Mouse (Mus musculus) T-helper 17 cell (primary cell): ENCODE results near the gene Scn3b.

ENCODE experiments used
- in situ Hi-C, 2 experiments: fragments of 300-600 bp; cut with MboI, MseI; formaldehyde crosslinking; loops; 1 replicate in 1 of 2; 2 replicates in 1 of 2; pipeline ENCODE4 v1.15.1; 2025; ENCODE audit warnings: high pct_unique_total_duplicates in 2 of 2

The Scn3b gene

DNA sequence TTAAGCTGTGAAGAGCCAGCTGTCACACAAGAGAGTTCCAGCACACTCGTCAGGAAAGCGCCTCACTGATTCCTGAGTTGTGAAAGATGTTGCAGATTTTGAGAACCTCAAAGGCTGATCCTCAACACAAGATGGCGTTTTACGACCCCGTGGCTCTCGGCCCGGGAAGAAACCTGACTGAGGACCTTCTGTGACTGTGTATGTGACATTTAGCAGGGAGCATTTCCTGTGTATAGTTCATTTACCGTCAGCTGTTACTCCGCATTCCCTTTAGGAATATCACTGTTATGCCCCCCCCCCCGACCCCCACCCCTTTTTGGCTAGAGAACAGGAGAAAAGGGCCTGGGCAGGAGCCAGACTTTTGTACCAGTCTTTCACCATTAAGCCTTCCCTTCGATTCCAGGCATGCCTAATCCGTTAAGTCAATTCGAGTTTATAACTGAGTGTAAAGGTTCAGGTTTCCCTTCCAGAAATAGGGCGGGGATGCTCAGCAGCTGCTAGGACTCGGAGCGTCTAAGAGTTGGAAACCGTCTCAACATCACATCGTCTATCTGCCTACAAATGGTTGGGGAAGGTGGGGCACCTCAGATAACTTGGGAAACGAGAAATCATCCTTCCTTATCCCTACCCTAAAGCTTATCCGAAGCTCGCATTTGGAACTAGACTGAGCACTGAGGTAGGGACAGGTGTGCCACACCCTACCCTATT lies 823 bp upstream of the Scn3b start:
- in situ Hi-C loops, result no loop called here

DNA sequence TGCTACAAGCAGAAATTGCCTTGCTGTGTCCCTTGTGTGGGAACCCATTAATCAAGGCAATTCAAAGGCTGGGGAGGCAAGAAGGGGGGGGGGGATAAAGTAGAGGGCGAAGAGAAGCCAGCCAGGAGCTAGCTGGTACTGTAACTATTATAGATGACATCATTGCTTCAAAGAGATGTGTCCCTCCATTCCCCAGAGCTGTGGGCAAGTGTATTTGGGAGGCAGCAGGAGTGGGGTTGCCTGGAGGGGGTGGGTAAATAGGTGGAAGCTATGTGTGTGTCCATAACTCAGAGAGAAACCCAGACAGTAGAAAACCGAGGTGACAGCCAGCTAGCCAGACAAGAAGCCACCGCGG lies 292 bp upstream of the Scn3b start:
- in situ Hi-C loops, result no loop called here

DNA sequence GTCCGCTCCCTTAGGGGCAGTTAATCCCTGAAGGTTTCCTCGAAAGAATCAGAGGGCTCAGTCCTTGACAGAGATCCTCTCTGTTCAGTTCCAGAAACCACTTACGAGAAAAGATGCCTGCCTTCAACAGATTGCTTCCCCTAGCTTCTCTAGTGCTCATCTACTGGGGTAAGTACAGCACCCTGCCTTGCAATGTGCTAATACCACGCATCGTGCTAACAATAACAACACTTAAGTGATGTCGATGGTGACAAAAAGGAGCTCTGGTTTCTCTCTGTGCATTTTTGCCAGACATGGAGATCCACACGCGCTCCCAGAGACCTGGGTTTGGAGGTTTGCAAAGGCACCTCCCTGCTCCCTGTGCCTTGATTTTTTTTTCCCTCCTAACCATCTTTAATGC lies 863 bp downstream of the Scn3b start:
- in situ Hi-C loops, result no loop called here

DNA sequence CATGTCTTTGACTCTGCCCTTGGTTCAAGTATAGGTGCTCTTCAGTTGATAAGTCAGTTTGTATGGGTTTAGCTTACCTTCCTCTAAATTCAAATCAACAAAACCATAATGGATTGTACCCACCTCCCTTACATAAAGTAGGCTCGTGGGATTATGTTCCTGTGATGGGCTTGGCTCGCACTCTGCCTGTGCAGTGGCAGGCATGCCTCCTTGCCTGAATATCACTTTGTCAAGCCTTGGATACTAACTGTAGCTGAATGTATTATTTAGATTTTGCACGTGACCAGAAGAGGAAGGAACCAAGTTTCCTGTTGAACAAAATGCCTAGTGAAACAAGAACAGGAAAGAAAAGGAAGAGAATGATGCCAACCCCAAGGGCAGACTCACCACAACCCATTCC lies 2.1 kb downstream of the Scn3b start:
- in situ Hi-C loops, result no loop called here

DNA sequence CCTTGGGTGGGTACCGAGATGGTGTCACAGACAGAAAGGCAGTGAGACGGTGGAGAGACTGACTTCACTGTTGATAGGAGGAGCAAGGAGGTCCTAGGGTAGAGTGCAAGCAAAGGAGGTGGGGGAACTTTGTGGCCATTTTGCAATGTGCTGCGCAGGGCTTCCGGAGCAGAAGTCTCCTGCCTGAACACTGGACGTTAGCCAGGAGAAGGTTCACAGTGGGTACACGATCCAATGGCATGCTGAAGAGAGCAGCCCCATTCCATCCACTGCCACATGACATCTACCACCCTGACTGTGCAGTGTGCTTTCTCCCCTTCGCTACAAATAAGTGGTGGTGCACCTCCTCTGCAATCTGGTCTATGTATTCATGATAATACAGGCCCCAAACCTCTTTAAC lies 3.8 kb downstream of the Scn3b start:
- in situ Hi-C loops, result no loop called here

DNA sequence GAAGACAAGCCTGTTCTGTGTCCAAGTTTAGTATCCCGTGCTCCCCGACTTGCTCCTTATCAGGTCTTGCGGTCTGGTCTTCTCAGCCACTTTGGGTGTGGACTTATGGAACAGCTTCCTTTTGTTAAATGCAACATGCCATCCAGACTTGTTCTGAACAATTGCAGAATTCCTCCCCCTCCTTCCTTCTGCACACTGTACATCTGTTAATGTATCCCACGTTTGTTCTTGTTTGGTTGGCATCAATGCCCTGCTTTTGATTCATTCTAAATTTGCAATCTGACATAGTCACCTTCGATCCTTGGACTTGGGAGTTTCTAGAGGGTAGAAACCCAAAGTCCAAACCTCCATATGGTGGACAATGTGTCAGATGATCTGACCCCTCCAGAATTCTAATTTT lies 6.9 kb downstream of the Scn3b start:
- in situ Hi-C loops, result no loop called here

DNA sequence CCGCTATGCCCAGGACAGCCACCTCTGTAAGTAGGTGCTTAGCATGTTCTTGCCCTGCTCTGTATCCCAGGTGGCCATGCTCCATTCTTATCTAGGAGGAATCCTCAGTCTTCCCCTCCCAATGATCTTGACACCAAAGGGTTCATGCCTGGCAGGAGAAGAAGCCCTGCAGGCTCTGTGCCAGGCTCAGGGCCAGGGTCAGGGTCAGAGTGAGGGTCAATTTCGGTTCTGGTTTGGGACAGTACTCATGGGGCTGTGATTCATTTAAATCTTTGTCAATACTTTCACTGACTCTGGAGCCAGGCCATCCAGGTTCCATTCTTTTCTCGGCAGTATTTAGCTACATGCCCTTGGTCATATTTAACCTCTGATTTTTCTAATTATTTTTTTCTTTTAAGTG lies 8.7 kb downstream of the Scn3b start:
- in situ Hi-C loops, result no loop called here

DNA sequence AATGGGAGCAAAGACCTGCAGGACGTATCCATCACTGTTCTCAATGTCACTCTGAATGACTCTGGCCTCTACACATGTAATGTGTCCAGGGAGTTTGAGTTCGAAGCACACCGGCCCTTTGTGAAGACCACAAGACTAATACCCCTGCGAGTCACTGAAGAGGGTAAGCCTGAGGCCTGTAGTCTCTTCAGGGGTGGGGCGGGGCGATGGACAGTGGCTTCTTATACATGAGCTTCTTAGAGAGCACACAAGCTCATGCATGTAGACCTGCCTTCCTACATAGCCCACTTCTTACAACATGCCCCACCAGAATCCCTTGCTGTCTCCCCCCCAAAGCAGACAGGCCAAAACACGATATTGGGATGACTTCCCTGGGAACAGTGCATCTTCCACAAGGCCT lies 10.4 kb downstream of the Scn3b start:
- in situ Hi-C loops, result no loop called here

DNA sequence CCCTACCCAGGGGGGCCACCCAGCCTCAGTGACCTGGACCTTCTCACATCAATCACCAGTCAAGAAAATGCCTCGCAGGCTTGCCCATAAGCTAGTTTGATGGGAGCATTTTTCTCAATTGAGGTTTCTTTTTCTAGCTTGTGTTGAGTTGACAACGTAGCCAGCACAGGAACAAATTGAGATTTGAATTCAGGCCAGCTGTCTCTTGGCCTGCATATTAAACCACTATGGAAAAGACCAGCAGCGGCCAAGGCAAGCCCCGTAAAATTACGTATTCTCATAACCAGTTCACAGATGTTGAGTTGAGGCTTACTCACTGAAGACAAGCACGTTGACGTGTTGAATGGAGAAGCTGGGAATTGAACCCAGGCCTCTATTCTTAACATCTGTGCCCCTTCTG lies 14.0 kb downstream of the Scn3b start:
- in situ Hi-C loops, result no loop called here

DNA sequence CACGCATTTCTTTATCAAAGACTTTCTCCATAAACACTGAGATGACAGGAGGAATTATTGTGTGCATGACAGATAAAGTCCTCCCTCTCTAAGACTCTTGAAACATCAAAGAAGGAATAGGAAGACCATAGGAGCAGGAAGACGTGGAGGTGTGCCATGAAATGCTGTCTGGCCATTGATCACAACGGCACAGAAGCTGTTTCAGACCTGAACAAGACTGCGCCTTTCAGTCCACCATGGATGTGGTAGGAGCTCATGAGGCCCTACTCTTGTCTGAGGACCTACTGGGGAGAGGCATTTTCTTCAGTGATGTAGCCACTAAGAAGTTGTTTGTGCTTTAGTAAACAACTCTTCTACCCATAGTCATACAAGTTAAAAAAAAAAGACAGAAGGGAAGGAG lies 23.5 kb downstream of the Scn3b start:
- in situ Hi-C loops, result no loop called here

DNA sequence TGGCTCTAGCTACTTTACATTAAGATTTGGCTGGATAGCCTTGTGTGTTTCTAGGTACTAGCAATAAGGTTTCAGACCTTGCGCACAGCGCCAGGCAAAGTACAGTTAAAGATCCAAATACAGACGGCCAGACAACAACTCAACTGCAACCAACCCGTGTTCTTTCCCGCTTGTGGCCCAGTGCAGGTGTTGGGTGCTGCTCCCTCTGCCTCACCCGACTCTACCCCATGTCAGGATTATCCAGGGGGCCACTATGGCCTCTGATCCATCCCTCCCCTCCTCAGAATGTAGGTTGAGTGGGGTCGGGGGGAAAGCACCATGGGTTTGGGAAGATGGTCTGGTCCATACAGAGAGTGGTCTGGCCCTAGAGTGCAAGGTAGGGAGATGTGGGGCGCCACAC lies 24.3 kb downstream of the Scn3b start:
- in situ Hi-C loops, result no loop called here

DNA sequence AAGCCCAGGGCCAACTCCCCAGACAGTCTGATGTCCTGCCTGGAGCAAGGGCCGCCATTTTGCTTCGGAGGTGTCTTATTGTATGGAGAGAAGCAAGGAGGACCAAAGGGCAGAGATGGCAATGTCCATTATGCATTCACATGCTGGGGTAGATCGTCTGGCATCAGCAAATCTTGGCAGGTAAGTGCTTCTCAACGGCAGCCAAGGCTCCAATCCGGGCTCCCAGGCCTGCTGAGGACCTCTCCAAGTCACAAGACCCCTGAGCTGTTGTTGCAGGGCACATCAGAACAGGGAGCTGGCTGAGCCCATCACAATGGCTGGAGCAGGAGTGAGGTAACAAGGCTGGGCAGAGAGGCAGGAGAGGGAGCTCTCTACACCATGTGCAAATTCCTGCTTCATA lies 24.7 kb downstream of the Scn3b start:
- in situ Hi-C loops, result no loop called here

DNA sequence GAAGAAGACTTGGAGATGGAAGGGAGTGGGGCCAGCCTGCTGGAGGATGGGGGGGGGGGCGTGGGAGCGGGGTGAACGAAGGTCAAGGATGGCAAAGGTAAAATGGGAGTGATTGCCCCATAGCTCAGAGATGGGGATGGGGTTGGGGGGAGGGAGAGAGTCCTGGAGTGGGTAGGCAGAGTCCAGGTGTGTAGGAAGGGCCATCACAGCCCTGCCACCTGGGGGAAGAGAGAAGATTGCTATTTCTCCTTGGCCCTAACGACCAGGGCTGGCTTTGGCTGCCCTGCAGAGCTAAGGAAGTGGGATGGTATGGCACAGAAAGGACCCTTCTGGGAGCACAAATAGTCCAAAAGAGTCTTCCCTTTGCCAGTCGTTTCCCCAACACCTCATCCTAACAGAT lies 25.2 kb downstream of the Scn3b start:
- in situ Hi-C loops, result no loop called here

DNA sequence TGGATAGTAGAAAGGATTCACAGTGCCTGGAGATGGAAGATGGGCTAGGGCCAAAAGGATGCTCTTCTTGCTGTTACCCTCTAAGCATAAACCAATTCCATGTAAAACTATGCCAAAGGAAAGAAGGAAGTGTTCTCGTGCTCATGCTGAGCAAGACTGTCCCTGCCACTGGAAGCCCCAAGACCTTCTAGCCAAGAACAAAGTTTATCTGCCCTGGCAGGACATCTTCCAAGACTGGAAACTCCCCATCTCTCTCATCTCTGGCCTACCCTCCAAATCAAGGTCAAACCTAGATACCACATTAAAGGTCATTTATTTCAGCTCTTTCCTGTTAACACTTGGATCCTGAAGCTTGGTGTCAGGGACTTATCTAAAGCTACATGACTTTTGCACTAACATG lies 25.8 kb downstream of the Scn3b start:
- in situ Hi-C loops, result no loop called here

DNA sequence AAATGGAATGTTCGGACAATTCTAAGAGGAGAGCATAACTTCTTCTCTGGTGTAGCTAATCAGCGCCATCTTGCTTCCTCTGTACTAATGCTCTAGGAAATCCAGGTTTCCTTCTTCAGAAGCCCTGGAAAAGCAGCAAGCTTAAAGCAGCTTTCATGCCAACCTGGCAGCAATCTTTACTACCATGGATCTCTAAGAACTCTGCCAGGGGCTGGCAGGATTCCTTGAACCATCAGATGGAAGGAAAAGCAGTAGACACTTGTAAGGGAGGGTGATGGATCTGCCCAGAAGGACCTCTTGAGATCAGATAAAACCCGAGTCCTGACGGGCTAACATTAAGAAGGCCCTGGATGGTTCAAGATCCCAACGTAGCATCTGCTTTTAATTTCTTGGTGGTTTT lies 27.2 kb downstream of the Scn3b start:
- in situ Hi-C loops, result no loop called here

DNA sequence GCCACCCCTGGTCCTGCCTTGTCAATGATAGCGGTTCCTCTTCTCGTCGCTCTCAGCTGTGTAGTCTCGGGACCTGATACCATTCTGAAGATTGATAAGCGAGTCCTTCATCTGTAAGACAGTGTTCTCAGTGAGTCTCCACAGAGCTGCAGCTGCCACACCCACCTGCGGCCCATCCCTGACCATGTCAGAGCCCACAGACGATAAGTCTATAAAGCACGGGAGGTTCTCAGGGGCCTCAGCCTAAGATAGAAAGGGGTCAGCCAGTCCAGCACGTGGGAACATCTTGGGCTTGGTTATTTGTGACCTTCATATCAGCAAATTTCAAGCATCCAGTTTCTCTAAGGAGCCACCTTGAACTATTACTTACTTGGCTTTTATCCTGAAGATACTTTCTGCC lies 29.0 kb downstream of the Scn3b start:
- in situ Hi-C loops, result no loop called here

DNA sequence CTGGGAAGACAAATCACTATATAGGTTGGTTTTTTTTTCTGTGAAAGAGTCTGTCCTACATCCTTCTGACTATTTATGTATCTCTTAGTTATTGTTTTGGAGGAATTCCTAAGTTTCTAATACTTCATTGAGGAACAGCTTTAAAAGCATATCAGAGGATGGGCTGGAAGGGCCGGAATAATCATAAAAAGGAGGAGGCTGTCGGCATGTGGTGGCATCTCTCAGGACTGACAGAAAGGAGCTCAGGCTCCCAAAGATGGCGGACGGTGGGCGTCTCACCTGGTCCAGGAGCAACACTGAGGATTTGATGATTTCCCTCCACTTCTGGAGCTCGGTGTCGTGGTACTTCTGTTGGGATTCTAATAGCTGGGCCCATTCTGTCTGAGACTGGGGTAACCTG lies 30.3 kb downstream of the Scn3b start:
- in situ Hi-C loops, result no loop called here

DNA sequence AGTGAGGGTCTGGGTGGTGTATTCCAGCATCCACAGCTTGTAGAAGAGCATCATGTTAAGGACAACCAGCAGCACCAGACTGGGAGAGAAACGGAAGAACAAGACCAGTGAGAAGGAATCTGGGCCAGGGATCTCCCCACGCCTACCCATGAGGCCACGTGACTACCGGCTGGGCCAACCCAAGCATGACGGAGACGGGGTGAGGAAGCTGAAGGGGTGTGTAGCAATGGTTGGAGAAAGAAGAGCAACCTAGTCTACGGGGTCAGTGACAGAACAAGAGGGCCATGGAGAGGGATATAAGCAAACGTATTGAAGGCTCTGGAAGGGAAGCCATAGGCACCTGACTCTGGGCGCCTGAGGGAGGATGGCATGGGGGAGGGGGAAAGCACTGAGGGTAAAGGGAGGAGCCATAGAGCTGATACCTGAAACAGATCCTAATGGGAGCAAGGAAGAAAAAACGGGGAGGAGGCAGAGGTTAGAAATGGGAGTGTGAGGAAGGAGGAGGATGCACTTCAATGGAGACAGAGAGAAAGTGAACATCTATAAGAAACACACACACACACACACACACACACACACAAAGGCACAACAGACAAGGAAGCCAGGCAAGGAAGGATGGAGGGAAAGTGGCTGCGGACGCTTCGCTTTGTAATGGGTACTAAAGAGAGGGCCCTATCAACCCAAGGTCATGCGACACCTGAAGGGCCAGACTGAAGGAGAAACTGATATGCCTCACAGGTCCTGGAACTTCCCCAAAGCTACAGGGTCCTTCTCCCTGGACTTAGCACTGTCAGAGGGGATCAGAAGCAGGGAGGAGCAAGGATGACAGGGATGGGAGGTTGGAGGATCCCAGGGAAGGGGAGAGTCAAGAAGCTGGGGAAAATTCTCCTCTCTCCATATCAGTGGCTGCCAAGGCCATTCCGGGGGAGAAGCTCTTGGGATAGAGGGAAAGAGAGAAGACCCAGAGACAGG lies 31.3 kb downstream of the Scn3b start:
- in situ Hi-C loops, result loop anchor here in 1 of 2 experiments (10.0 kb wide), 1 partner anchor 1936 kb away; the partner anchor contains the start of gene Olfr250

DNA sequence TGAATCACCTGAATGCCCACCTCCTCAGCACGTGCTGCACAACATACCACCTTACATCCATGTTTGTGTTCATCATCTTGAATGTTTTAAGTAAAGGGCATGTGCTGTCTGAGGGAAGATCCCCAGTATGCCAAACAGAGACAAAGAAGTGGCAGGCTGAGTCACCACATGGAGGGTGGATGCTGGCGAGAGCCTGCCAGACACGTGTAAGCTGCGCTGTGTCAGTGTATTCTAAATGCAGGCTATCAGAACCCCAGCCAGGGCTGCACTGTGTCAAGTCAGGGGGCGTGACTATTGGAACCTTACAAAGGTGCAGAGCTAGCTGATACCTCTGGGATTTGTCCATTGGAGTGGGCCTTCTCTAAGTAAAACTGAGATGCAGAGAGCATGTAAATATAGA lies 32.5 kb downstream of the Scn3b start:
- in situ Hi-C loops, result loop anchor here in 1 of 2 experiments (10.0 kb wide), 1 partner anchor 1937 kb away; the partner anchor contains the start of gene Olfr250

DNA sequence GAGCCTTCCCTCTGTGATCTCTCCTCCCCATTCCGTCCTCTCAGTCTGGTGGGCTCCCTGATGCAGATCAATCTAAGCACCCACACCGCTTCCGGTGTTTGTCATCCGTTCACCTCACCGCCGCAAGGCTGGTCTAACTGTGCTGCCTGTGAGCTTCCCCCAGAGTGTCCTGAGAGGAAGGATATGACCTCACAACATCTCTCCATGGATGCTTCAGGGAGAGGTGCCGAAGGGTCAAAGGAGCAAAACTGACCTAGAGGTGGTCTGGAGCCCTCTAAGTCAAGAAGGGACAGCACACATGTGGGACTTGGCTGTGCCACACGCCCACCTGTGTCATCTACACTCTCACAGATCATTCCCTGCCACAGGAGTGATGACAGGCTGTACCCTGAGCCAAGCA lies 33.4 kb downstream of the Scn3b start:
- in situ Hi-C loops, result loop anchor here in 1 of 2 experiments (10.0 kb wide), 1 partner anchor 1938 kb away; the partner anchor contains the start of gene Olfr250

DNA sequence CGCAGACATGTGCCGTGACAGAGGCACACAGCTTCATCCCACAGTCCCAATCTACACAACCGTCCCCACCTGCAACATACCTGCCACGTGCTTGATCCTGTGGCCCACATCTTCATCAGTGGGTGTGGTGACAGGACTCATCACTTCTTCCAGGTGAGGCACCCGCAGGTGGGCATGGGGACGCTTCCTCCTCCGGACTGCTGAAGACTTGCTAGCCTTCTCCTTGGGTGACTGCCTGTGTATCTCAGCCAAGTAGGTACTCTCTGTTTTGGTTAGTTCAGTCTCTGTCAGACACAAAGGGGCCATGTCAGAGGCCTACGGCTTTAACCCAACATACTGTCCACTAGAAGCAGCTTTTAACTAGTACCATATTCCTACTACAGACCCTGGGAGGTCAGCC lies 35.2 kb downstream of the Scn3b start:
- in situ Hi-C loops, result loop anchor here in 1 of 2 experiments (10.0 kb wide), 1 partner anchor 1939 kb away; the partner anchor contains the start of gene Olfr250

DNA sequence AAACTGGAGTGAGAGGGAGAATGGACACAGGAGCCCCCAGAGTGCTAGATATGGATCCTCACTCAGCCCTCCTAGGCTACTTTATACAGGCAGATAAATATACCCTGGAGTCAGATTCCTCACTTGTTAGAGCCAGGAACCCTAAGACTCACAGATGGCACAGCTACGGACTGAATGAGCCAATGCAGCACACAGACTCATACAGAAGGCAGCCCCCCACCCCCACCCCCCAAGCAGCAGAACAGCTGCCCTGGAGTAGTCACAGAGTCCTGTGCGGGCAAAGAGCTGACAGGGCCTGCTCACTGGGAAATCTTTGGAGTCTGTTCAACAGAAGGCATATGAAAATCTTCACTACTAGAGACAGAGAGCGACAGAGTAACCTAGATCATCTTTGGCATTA lies 38.3 kb downstream of the Scn3b start:
- in situ Hi-C loops, result loop anchor here in 1 of 2 experiments (10.0 kb wide), 1 partner anchor 1943 kb away; the partner anchor contains the start of gene Olfr250
